Mouse (Mus musculus) megakaryocyte, embryonic 14.5 days (primary cell): ENCODE measurements around the gene Abhd8.

Experiments
- FLI1 ChIP-seq: IDR thresholded peaks from 2 replicates; pipeline ENCODE4 v1.6.1; 2012; ENCODE audit warnings: low read length, inconsistent platforms, mixed read lengths
- GATA1 ChIP-seq: IDR thresholded peaks from 3 replicates; pipeline ENCODE4 v1.6.1; 2012; ENCODE audit warnings: mixed read lengths, low read length, inconsistent platforms, borderline replicate concordance

DNA sequence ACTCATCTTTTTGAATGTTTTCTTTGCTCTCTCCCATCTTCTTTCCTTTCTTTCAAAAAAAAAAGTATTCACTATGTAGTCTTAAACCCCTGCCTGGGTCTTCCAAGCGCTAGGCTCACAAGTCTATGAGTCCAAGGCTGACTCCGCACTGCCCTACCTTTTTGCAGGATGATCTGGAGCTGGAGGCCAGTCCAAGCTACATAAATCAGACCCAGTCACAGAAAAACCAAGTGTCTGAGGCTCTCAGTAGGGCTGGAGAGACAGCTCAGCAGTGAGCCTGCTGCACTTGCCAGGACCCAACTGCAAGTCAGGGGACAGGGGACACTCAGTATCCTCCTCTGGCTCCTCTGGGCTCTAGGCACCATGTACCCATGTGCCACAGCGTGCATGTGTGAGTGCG is 40.9 kb upstream of the Abhd8 start:
- no peak for TF ChIP-seq GATA1
- no peak for TF ChIP-seq FLI1
